Mouse (Mus musculus) lung, adult 2 months (tissue): Measurements from ENCODE around the gene Calcrl.

ENCODE experiments used
- CTCF ChIP-seq: fragments of 200-500 bp; IDR thresholded peaks from 2 replicates; pipeline ENCODE4 v1.5.1; 2011; ENCODE audit warnings: mild to moderate bottlenecking, low read length, control low read depth; ENCODE audit not compliant: insufficient read depth
- POLR2A ChIP-seq: fragments of 200-500 bp; IDR thresholded peaks from 2 replicates; pipeline ENCODE4 v1.6.1; 2011; ENCODE audit warnings: low read depth, mild to moderate bottlenecking, control low read depth, low read length, borderline replicate concordance; ENCODE audit errors: extremely low read depth

DNA sequence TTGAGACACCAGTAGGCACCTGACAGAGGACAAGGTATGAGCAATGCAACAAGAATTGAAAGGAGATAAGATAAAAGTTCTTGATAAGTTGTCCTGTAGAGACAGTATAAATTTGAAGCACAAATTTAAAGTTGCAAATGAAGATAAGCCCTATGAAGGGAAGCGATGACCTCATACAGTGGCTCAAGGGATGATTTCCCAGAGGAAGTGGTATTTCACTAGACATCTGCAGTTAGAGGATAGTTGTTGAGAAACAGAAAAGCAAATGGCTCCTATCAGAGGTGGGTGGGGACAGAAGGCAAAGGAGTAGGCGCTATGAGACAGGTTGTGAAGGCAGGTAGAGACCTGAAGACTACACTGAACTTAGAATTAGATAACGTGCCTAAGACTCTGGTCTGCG, 32.0 kb downstream of the Calcrl start:
- no peak for TF ChIP-seq CTCF
- no peak for TF ChIP-seq POLR2A
